Mouse (Mus musculus) kidney, adult 2 months (tissue): ENCODE data around the gene Rbm20.

Experiments
- CTCF ChIP-seq: fragments of 200-500 bp; conservative IDR thresholded peaks from 2 replicates; pipeline ENCODE4 v1.5.1; 2011; ENCODE audit warnings: low read depth, mild to moderate bottlenecking, control low read depth, low read length, moderate library complexity, mixed read lengths; ENCODE audit not compliant: insufficient read depth, insufficient read length
- POLR2A ChIP-seq: fragments of 200-500 bp; IDR thresholded peaks from one replicate; pipeline ENCODE4 v1.6.1; 2011; ENCODE audit warnings: low read depth, low read length, control low read depth

DNA sequence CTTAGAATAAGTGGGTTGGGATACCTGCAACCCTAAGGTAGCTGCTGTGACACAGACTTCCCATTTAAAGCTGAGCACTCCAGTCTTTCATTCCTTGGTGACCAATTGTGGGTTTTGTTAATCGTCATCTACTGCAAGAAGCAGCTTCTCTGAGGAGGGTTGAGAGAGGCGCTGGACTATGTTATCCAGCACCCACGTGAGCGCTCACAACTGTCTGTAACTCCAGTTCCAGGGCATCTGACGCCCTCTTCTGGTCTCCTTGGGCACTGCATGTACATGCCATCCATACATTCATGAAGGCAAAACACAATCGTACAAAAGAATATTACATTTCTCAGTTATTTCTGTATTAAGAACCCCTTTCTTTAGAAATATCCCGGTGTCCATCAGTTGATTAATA, 75.9 kb downstream of the Rbm20 start:
- TF ChIP-seq POLR2A = no peak
- peak; percentile 24; the same call in 1 of the 2 replicates for TF ChIP-seq CTCF
